Mouse (Mus musculus) heart, embryonic 14.5 days (tissue): Measurements from ENCODE around the gene Spaca6. TPM values are rescaled to one million over a fixed set of nuclear protein-coding genes. Genes with fewer than 3 reads are reported as not detected.

ENCODE experiments used
- ATAC-seq: fragments of 200-750 bp; cut with Nextera tagmentation; 2 replicates; pipeline ENCODE4 v1.8.0; 2017; ENCODE audit warnings: low read depth, moderate TSS enrichment; ENCODE audit not compliant: insufficient number of reproducible peaks, insufficient read depth, low FRiP score
- H3K27ac ChIP-seq, 2 experiments: fragments of 200-500 bp in 1 of 2; fragments of 300-500 bp in 1 of 2; sonication (generic) in 1 of 2; replicated peaks in 1 of 2; 2 replicates each; pipeline ENCODE4 v1.5.1; 2012 to 2014; ENCODE audit warnings: low read depth in 2 of 2, low read length in 2 of 2, control low read depth in 1 of 2, mild to moderate bottlenecking in 1 of 2, mixed read lengths in 1 of 2; ENCODE audit not compliant: control insufficient read depth in 1 of 2, insufficient read depth in 1 of 2
- H3K27me3 ChIP-seq: fragments of 300-500 bp; sonication (generic); 2 replicates; pipeline ENCODE4 v1.6.1; 2014; ENCODE audit warnings: mild to moderate bottlenecking, low read length, control low read depth; ENCODE audit not compliant: control insufficient read depth, insufficient read depth
- H3K36me3 ChIP-seq: fragments of 300-500 bp; sonication (generic); 2 replicates; pipeline ENCODE4 v1.6.1; 2014; ENCODE audit warnings: mild to moderate bottlenecking, control low read depth, low read length, mixed read lengths; ENCODE audit not compliant: control insufficient read depth, insufficient read depth
- H3K4me1 ChIP-seq, 2 experiments: fragments of 200-500 bp in 1 of 2; fragments of 300-500 bp in 1 of 2; sonication (generic) in 1 of 2; 2 replicates each; pipeline ENCODE4 v1.6.1; 2012 to 2014; ENCODE audit warnings: low read length in 2 of 2, control low read depth in 1 of 2, mixed read lengths in 1 of 2; ENCODE audit not compliant: control insufficient read depth in 2 of 2, insufficient read depth in 2 of 2
- H3K4me2 ChIP-seq: fragments of 300-500 bp; sonication (generic); 2 replicates; pipeline ENCODE4 v1.6.1; 2014; ENCODE audit warnings: mild to moderate bottlenecking, low read length
- H3K4me3 ChIP-seq, 2 experiments: fragments of 200-500 bp in 1 of 2; fragments of 300-500 bp in 1 of 2; sonication (generic) in 1 of 2; 2 replicates each; pipeline ENCODE4 v1.5.1; 2012 to 2014; ENCODE audit warnings: low read length in 2 of 2, mild to moderate bottlenecking in 2 of 2, control low read depth in 1 of 2, low read depth in 1 of 2, moderate library complexity in 1 of 2; ENCODE audit not compliant: control insufficient read depth in 1 of 2, insufficient read depth in 1 of 2
- H3K9ac ChIP-seq: fragments of 300-500 bp; sonication (generic); 2 replicates; pipeline ENCODE4 v1.6.1; 2014; ENCODE audit warnings: mild to moderate bottlenecking, low read length
- H3K9me3 ChIP-seq: fragments of 300-500 bp; sonication (generic); 2 replicates; pipeline ENCODE4 v1.6.1; 2016; ENCODE audit warnings: low read length, control low read depth; ENCODE audit not compliant: control insufficient read depth
- WGBS: fragments of 180-500 bp; shearing (Covaris S2); extraction: QIAGEN DNeasy Blood & Tissue Kit; methylation state at CpG from one replicate; pipeline ENCODE4 v1.1.7; 2014; 5-methylcytosine and 5-hydroxymethylcytosine counted together
- polyA plus RNA-seq: library from polyadenylated mRNA; unstranded; fragments of >200 nt; fragmentation: Nextera tagmentation; extraction: Ambion mirVana; gene quantifications from 2 replicates; pipeline ENCODE4 v1.2.1, GENCODE M21; 2014

Spaca6 gene
- 18.1 and 20.5 TPM in 2 replicates for polyA plus RNA-seq

GRCm38 (mm10) chr17:17826751-17827657, at the start of gene Spaca6:
TSS of gene Spaca6 (plus strand) at chr17:17827158.
- peak within 1 kb of the TSS; percentile 76 to 86 for H3K4me3 ChIP-seq
- no peaks in the 10 kb centered on the region for H3K27me3 ChIP-seq
- peak within 1 kb of the TSS; percentile 93 for H3K9ac ChIP-seq
- peaks cover 15 to 31% of the 10 kb centered on the region in 2 experiments for H3K4me1 ChIP-seq
- H3K4me2 ChIP-seq: peak within 1 kb of the TSS; percentile 84
- peak; percentile 85 for ATAC-seq
- peak within 1 kb of the TSS; percentile 98 to 99 for H3K27ac ChIP-seq
- H3K9me3 ChIP-seq: no peaks in the 10 kb centered on the region
- under 1% methylated on average over 38 of the region's 42 CpGs for WGBS
- peaks cover 14% of the 10 kb centered on the region for H3K36me3 ChIP-seq

DNA sequence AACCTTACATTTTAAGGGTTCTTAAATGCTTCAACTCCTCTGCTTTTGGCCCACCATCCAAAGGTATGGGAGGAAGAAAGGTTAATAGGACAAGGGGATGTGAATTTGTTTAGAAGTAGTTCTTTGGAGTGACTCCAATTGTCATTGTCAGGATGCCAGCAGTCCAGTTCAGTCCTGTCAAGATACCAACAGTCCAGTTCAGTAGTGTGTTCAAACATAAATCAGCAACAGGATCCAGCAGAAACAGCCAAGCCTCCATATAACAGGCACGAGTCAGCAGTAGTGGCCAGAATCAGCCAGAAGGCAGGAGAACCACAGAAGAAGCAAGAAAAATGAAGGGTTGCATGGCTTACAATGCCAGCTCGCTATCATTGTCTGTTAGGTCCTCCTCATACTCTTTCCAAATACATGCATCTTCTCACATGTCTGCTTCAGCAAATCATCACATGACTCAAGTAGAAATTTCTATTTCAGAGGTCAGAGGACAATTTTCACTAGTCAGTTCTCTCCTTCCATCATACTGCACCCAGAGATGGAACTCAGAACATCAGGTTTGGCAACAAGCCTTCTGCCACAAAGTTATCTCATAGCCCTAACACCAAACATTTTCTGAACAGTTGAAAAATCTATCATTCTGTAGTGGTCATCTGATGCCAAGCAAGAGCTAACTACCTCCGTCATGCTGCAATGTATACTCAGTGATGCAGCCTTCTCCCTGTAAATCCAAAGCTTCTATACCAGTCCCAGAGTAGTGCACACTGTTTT, 35.9 kb upstream of the Spaca6 start:
- Histone ChIP-seq H3K27me3 (no peaks in the 10 kb centered on the region), H3K9me3 (no peaks in the 10 kb centered on the region), H3K4me2 (no peak overlapping the region), H3K4me1 (peaks cover 0 to 8% of the 10 kb centered on the region in 2 experiments; a peak in 2 of 4 replicates), H3K27ac (no peak overlapping the region), H3K36me3 (no peaks in the 10 kb centered on the region), H3K4me3 (no peak overlapping the region), H3K9ac (no peak overlapping the region)
- ATAC-seq: no peak
- 76% methylated on average over 3 of the region's 3 CpGs for WGBS

DNA sequence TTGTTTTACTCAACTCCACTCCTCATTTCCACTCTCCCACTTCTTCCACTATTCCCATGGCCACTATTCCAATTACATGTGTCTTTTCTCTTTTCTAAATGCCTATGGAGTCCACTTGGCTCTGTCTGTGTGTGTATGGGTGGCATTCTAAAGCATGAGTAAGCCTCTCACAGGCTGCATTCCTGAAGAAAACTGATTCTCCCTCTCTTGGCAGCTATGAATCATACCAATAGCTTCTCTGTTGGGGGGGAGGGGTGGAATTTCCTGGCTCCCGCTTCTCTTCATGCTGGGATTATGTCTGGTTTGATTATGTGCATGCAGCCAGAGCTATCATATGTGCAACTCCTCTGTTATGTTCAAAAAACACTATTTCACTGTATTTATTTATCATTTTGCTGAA, 34.4 kb upstream of the Spaca6 start:
- no peak for ATAC-seq
- Histone ChIP-seq H3K27ac (no peak overlapping the region), H3K4me2 (no peak overlapping the region), H3K4me1 (peaks cover 0 to 8% of the 10 kb centered on the region in 2 experiments; a peak in 2 of 4 replicates), H3K27me3 (no peaks in the 10 kb centered on the region), H3K4me3 (no peak overlapping the region), H3K36me3 (no peaks in the 10 kb centered on the region), H3K9ac (no peak overlapping the region), H3K9me3 (no peaks in the 10 kb centered on the region)
- 15% methylated on average over 1 of the region's 1 CpGs for WGBS

DNA sequence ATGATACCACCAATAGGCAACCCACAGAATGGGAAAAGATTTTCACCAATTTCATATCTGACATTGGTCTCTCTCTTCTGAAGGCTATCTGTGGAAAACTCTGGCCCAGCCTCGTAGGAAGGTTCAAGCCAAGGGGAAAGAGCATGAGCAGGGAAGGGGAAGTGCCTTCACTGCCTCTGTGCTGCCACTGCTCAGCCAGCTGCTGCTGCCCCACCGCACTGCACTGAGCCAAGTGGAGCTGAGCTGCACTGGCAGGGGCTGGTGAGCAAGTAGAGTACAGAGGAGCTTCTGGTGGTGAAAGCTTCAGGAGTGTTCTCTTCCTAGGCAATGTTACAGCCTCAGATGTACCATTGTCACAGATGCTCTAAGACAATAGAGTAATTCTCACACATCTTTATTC, 31.4 kb upstream of the Spaca6 start:
- H3K27me3 ChIP-seq: no peaks in the 10 kb centered on the region
- H3K9ac ChIP-seq: no peak overlapping the region
- no peak overlapping the region for H3K27ac ChIP-seq
- no peaks in the 10 kb centered on the region for H3K36me3 ChIP-seq
- no peak for ATAC-seq
- no peak overlapping the region for H3K4me3 ChIP-seq
- H3K4me1 ChIP-seq: peaks cover 0 to 8% of the 10 kb centered on the region in 2 experiments; a peak in 2 of 4 replicates
- WGBS: 40% methylated on average over 2 of the region's 2 CpGs
- H3K4me2 ChIP-seq: no peak overlapping the region
- H3K9me3 ChIP-seq: no peaks in the 10 kb centered on the region

DNA sequence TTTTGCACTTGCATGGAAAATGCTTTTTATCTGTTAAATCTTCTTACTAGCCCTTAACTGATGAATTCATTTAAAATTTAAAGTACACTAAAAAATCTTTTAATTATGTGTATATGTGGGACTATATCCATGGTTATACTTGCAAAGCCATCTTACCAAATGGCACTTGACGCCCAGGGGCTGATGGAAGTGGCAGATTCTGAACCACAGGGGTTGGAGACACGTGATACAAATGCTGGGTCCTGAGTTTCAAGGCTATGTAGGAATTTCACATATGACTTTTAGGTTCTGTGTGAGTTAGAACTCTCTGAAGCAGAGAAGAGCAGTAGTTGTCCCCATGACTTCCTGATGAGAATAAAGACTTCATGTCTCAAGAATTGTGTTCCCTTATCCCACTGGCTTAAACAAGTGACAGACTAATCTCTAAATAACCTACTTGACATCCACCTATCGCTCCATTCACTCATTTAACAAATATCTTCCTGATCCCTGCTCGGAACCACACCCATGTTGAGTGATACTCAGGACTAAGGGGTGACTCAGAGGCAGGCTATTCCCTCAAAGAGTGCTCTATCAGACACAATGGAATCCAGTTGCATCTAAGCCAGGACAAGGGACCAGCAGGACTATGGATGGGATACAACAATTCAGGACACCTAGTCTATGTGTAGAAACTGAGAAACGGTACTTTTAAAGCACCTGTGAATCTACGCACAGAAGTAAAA, 3.2 kb upstream of the Spaca6 start:
- no peak overlapping the region for H3K9ac ChIP-seq
- H3K4me1 ChIP-seq: peaks cover 4 to 5% of the 10 kb centered on the region in 2 experiments
- H3K36me3 ChIP-seq: no peaks in the 10 kb centered on the region
- no peak overlapping the region for H3K4me2 ChIP-seq
- no peaks in the 10 kb centered on the region for H3K27me3 ChIP-seq
- H3K27ac ChIP-seq: no peak overlapping the region
- 70% methylated on average over 6 of the region's 6 CpGs for WGBS
- H3K9me3 ChIP-seq: no peaks in the 10 kb centered on the region
- H3K4me3 ChIP-seq: no peak overlapping the region
- no peak for ATAC-seq

DNA sequence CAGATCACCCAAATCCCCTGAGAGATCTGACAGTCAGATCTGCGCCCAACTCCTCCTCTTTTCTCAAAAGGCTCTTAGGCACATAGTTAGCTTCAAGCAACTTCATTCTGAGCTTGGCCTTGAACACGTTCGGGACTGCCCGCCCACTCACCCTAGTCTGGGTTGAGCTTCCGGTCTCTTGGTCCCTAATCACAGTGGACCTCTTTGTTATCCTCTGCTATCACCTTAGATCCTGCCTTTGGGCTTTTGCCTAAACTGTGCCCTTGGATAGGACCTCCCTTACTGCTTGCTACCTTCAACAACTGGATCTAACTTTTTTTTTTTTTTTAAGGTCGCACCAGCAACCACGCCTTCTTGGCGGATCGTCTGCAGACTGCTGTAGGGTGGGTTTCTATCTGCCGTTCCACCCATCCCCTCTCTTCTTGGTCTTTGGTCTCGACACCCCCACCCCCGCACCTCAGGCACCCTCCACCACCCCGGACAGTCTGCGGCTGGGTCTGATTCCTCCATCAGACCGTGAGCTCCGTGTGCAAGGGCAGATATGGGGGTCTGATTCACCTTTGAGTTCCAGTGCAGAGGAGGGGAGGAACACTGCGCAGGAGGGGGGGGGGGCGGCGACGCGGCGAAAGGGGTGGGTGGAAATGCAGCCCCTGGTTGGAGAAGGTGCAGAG, 902 bp upstream of the Spaca6 start:
- Histone ChIP-seq H3K9me3 (no peaks in the 10 kb centered on the region), H3K4me1 (peaks cover 15 to 22% of the 10 kb centered on the region in 2 experiments), H3K36me3 (peaks cover 4% of the 10 kb centered on the region), H3K27me3 (no peaks in the 10 kb centered on the region), H3K4me3 (peak overlapping the region; percentile 76 to 86), H3K4me2 (peak overlapping the region; percentile 84), H3K27ac (peak overlapping the region; percentile 93 to 98), H3K9ac (peak overlapping the region; percentile 93)
- peak; percentile 32 for ATAC-seq
- 2% methylated on average over 20 of the region's 22 CpGs for WGBS
